Mouse (Mus musculus): ENCODE data around the gene Acot1.

DNA sequence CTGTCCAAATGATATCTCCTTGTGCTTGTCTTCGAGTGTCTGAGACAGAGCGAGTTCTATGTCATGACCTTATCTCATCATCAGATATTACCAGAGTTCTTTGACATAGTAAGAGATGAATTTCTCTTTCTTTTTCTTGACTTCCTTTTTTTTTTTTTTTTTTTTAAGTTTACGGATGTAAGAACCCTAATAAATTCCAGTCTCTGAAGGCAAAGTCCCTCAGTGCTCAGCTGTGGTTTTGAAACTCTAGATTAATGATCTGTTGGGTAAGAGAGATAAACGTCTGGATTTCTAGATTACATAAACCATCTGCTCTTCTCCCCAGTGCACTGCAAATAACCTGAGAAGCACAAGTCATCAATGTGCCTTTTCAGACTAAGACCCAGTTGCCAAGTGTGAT is 24.8 kb downstream of the Acot1 start:
- TF ChIP-seq POLR2A (IDR thresholded peaks at IDR 0.05; ENCODE audit: low read depth, low read length), result no peak
- no peak for TF ChIP-seq MAX (IDR thresholded peaks at IDR 0.05; ENCODE audit: low read length)
- TF ChIP-seq CTCF (conservative IDR thresholded peaks at IDR 0.05 in 1 of 2, IDR thresholded peaks at IDR 0.05 in 1 of 2; ENCODE audit: low read depth in 2 of 2, low read length in 2 of 2), result no peak
- no peak for TF ChIP-seq ZNF384 (IDR thresholded peaks at IDR 0.05; ENCODE audit: low read depth, low read length)
- TF ChIP-seq EP300 (IDR thresholded peaks at IDR 0.05; ENCODE audit: low read length), result no peak
- TF ChIP-seq MAZ (IDR thresholded peaks at IDR 0.05; ENCODE audit: low read depth, low read length), result no peak
- no peak for TF ChIP-seq ETS1 (conservative IDR thresholded peaks at IDR 0.05; ENCODE audit: low read depth, low read length)
- TF ChIP-seq E2F4 (IDR thresholded peaks at IDR 0.05; ENCODE audit: insufficient replicate concordance, low read depth, low read length), result no peak
- no peak for TF ChIP-seq TBP (conservative IDR thresholded peaks at IDR 0.05; ENCODE audit: low read depth, low read length)
- TF ChIP-seq USF1 (IDR thresholded peaks at IDR 0.05; ENCODE audit: low read depth, low read length), result no peak
- TF ChIP-seq ELF1 (IDR thresholded peaks at IDR 0.05; ENCODE audit: low read depth, low read length), result no peak
- TF ChIP-seq SMC3 (IDR thresholded peaks at IDR 0.05; ENCODE audit: low read depth, low read length), result no peak
- TF ChIP-seq MEF2A (IDR thresholded peaks at IDR 0.05; ENCODE audit: borderline replicate concordance, low read depth, low read length), result no peak

Measured in CH12.LX (cell line).